Mouse (Mus musculus) erythroblast, adult 5-6 weeks (primary cell): ENCODE measurements around the gene Rpa1. TPM values are rescaled to one million over a fixed set of nuclear protein-coding genes. Genes with fewer than 3 reads are reported as not detected.

Source experiments
- total RNA-seq, 2 experiments: library from RNA; stranded (forward) in 1 of 2; stranded (reverse) in 1 of 2; fragments of 150-400 nt in 1 of 2; fragments of 200-764, 138-1000 nt in 1 of 2; gene quantifications; 2 replicates each; pipeline versions ENCODE4 v1.2.3 to v1.2.4; 2015 to 2017; ENCODE audit warnings: low replicate concordance in 2 of 2

Gene Rpa1
- total RNA-seq, 2 experiments from 2014 or later = 7.5 to 64.4 TPM

Other genes starting within 250 kb of the Rpa1 start
- not detected in 2 replicates for gene Hic1, start 178.8 kb downstream of the Rpa1 start, total RNA-seq (2015; ENCODE audit: low replicate concordance)
- gene Hic1, start 178.8 kb downstream of the Rpa1 start, total RNA-seq (2017; ENCODE audit: low replicate concordance) = not detected in 2 replicates
- 1.9 and 6.7 TPM in 2 replicates for gene Ovca2, start 169.5 kb downstream of the Rpa1 start, total RNA-seq (2015; ENCODE audit: low replicate concordance)
- 4.6 and 5.7 TPM in 2 replicates for gene Ovca2, start 169.5 kb downstream of the Rpa1 start, total RNA-seq (2017; ENCODE audit: low replicate concordance)
- gene Dph1, start 157.1 kb downstream of the Rpa1 start, total RNA-seq (2015; ENCODE audit: low replicate concordance) = 0.58 and 4.2 TPM in 2 replicates
- gene Dph1, start 157.1 kb downstream of the Rpa1 start, total RNA-seq (2017; ENCODE audit: low replicate concordance) = 3.6 and 4.5 TPM in 2 replicates
- not detected in 2 replicates for gene Rtn4rl1, start 154.5 kb downstream of the Rpa1 start, total RNA-seq (2015; ENCODE audit: low replicate concordance)
- gene Rtn4rl1, start 154.5 kb downstream of the Rpa1 start, total RNA-seq (2017; ENCODE audit: low replicate concordance) = not detected in 2 replicates
- 4.0 and 8.5 TPM in 2 replicates for gene Smyd4, start 109 bp upstream of the Rpa1 start, total RNA-seq (2015; ENCODE audit: low replicate concordance)
- gene Smyd4, start 109 bp upstream of the Rpa1 start, total RNA-seq (2017; ENCODE audit: low replicate concordance) = 1.4 and 2.9 TPM in 2 replicates
- gene Serpinf1, start 74.4 kb upstream of the Rpa1 start, total RNA-seq (2015; ENCODE audit: low replicate concordance) = 3.8 and 10.4 TPM in 2 replicates
- 3.7 and 4.9 TPM in 2 replicates for gene Serpinf1, start 74.4 kb upstream of the Rpa1 start, total RNA-seq (2017; ENCODE audit: low replicate concordance)
- 4.6 TPM in 1 of 2 replicates, not detected in the other for gene Serpinf2, start 91.3 kb upstream of the Rpa1 start, total RNA-seq (2015; ENCODE audit: low replicate concordance)
- gene Serpinf2, start 91.3 kb upstream of the Rpa1 start, total RNA-seq (2017; ENCODE audit: low replicate concordance) = 0.70 and 0.94 TPM in 2 replicates
- 22.6 and 24.8 TPM in 2 replicates for gene Wdr81, start 106.4 kb upstream of the Rpa1 start, total RNA-seq (2015; ENCODE audit: low replicate concordance)
- 27.3 and 28.2 TPM in 2 replicates for gene Wdr81, start 106.4 kb upstream of the Rpa1 start, total RNA-seq (2017; ENCODE audit: low replicate concordance)
- 1.5 and 3.7 TPM in 2 replicates for gene Tlcd2, start 113.4 kb upstream of the Rpa1 start, total RNA-seq (2015; ENCODE audit: low replicate concordance)
- 1.3 and 5.5 TPM in 2 replicates for gene Tlcd2, start 113.4 kb upstream of the Rpa1 start, total RNA-seq (2017; ENCODE audit: low replicate concordance)
- gene Prpf8, start 138.5 kb upstream of the Rpa1 start, total RNA-seq (2015; ENCODE audit: low replicate concordance) = 42.3 and 43.5 TPM in 2 replicates
- 26.5 and 27.0 TPM in 2 replicates for gene Prpf8, start 138.5 kb upstream of the Rpa1 start, total RNA-seq (2017; ENCODE audit: low replicate concordance)
- not detected in 2 replicates for gene Rilp, start 161.8 kb upstream of the Rpa1 start, total RNA-seq (2015; ENCODE audit: low replicate concordance)
- not detected in 2 replicates for gene Rilp, start 161.8 kb upstream of the Rpa1 start, total RNA-seq (2017; ENCODE audit: low replicate concordance)
- 0.42 TPM in 1 of 2 replicates, not detected in the other for gene Scarf1, start 165.2 kb upstream of the Rpa1 start, total RNA-seq (2015; ENCODE audit: low replicate concordance)
- gene Scarf1, start 165.2 kb upstream of the Rpa1 start, total RNA-seq (2017; ENCODE audit: low replicate concordance) = 0.42 and 1.4 TPM in 2 replicates
- 6.7 and 11.9 TPM in 2 replicates for gene Slc43a2, start 183.4 kb upstream of the Rpa1 start, total RNA-seq (2015; ENCODE audit: low replicate concordance)
- 9.1 and 14.9 TPM in 2 replicates for gene Slc43a2, start 183.4 kb upstream of the Rpa1 start, total RNA-seq (2017; ENCODE audit: low replicate concordance)
- 44.7 and 47.5 TPM in 2 replicates for gene Pitpna, start 239.8 kb upstream of the Rpa1 start, total RNA-seq (2015; ENCODE audit: low replicate concordance)
- gene Pitpna, start 239.8 kb upstream of the Rpa1 start, total RNA-seq (2017; ENCODE audit: low replicate concordance) = 16.2 and 22.4 TPM in 2 replicates